Mouse (Mus musculus) midbrain, embryonic 11.5 days (tissue): Measurements from ENCODE around the gene Ppp1r15b. TPM values are rescaled to one million over a fixed set of nuclear protein-coding genes. Genes with fewer than 3 reads are reported as not detected.

Experiments used
- ATAC-seq: fragments of 200-750 bp; cut with Nextera tagmentation; 2 replicates; pipeline ENCODE4 v1.8.0; 2017; ENCODE audit warnings: moderate TSS enrichment, moderate library complexity; ENCODE audit not compliant: low FRiP score
- DNase-seq: peaks from one replicate; pipeline ENCODE4 v3.0.0; 2015; ENCODE audit warnings: low spot score; ENCODE audit errors: missing footprints
- H3K27ac ChIP-seq: fragments of 300-500 bp; sonication (generic); 2 replicates; pipeline ENCODE4 v1.5.1; 2014; ENCODE audit warnings: low read depth, low read length
- H3K27me3 ChIP-seq: fragments of 300-500 bp; sonication (generic); 2 replicates; pipeline ENCODE4 v1.6.1; 2014; ENCODE audit warnings: mild to moderate bottlenecking, low read length, moderate library complexity, mixed read lengths; ENCODE audit not compliant: control insufficient read depth, insufficient read depth
- H3K36me3 ChIP-seq: fragments of 300-500 bp; sonication (generic); 2 replicates; pipeline ENCODE4 v1.6.1; 2014; ENCODE audit warnings: mild to moderate bottlenecking, low read length, moderate library complexity, mixed read lengths; ENCODE audit not compliant: control insufficient read depth, insufficient read depth
- H3K4me1 ChIP-seq: fragments of 300-500 bp; sonication (generic); 2 replicates; pipeline ENCODE4 v1.6.1; 2014; ENCODE audit warnings: low read length; ENCODE audit not compliant: control insufficient read depth, insufficient read depth
- H3K4me2 ChIP-seq: fragments of 300-500 bp; sonication (generic); 2 replicates; pipeline ENCODE4 v1.6.1; 2014; ENCODE audit warnings: mild to moderate bottlenecking, moderate library complexity
- H3K4me3 ChIP-seq: fragments of 300-500 bp; sonication (generic); 2 replicates; pipeline ENCODE4 v1.5.1; 2014; ENCODE audit warnings: low read depth, low read length
- H3K9ac ChIP-seq: fragments of 300-500 bp; sonication (generic); 2 replicates; pipeline ENCODE4 v1.6.1; 2014; ENCODE audit warnings: low read length
- H3K9me3 ChIP-seq: fragments of 300-500 bp; sonication (generic); 2 replicates; pipeline ENCODE4 v1.6.1; 2016; ENCODE audit warnings: low read length; ENCODE audit not compliant: control insufficient read depth
- WGBS: fragments of 180-500 bp; shearing (Covaris S2); extraction: QIAGEN DNeasy Blood & Tissue Kit; methylation state at CpG from one replicate; pipeline ENCODE4 v1.1.7; 2014; 5-methylcytosine and 5-hydroxymethylcytosine counted together
- polyA plus RNA-seq: library from polyadenylated mRNA; unstranded; fragments of >200 nt; fragmentation: Nextera tagmentation; extraction: Ambion mirVana; gene quantifications from 2 replicates; pipeline ENCODE4 v1.2.1, GENCODE M21; 2014

Gene Ppp1r15b
- polyA plus RNA-seq, 1 experiment from 2014 or later = 49.5 TPM

- no peaks in the 10 kb centered on the region for H3K27me3 ChIP-seq
- WGBS = 89% methylated on average over 4 of the region's 4 CpGs
Measured at GRCm38 (mm10) chr1:133089415-133089814, 41.5 kb upstream of the Ppp1r15b start.

GRCm38 (mm10) chr1:133090641-133091040 is 40.3 kb upstream of the Ppp1r15b start:
- H3K9ac ChIP-seq = no peak overlapping the region
- WGBS = 81% methylated on average over 6 of the region's 6 CpGs
- no peak for DNase-seq

More at GRCm38 (mm10) chr1:133089415-133089814, 41.5 kb upstream of the Ppp1r15b start:
- Histone ChIP-seq H3K4me2 (no peak overlapping the region), H3K36me3 (peaks cover 29% of the 10 kb centered on the region), H3K4me3 (no peak overlapping the region), H3K4me1 (peaks cover 3% of the 10 kb centered on the region), H3K9me3 (no peaks in the 10 kb centered on the region), H3K27ac (no peak overlapping the region), H3K9ac (no peak overlapping the region)
- ATAC-seq (no peak), DNase-seq (no peak)

GRCm38 (mm10) chr1:133091483-133091882 is 39.5 kb upstream of the Ppp1r15b start:
- Histone ChIP-seq H3K36me3 (peaks cover 34% of the 10 kb centered on the region), H3K9me3 (no peaks in the 10 kb centered on the region), H3K27ac (no peak overlapping the region), H3K27me3 (no peaks in the 10 kb centered on the region), H3K4me3 (no peak overlapping the region), H3K4me2 (no peak overlapping the region), H3K9ac (no peak overlapping the region), H3K4me1 (peaks cover 3% of the 10 kb centered on the region; the same call in 1 of the 2 replicates)
- WGBS = 91% methylated on average over 8 of the region's 8 CpGs
- ATAC-seq = no peak
- DNase-seq = no peak

More at GRCm38 (mm10) chr1:133090641-133091040, 40.3 kb upstream of the Ppp1r15b start:
- Histone ChIP-seq H3K27me3 (no peaks in the 10 kb centered on the region), H3K9me3 (no peaks in the 10 kb centered on the region), H3K4me3 (no peak overlapping the region), H3K4me1 (peaks cover 3% of the 10 kb centered on the region; the same call in 1 of the 2 replicates), H3K4me2 (no peak overlapping the region), H3K36me3 (peaks cover 34% of the 10 kb centered on the region), H3K27ac (no peak overlapping the region)
- ATAC-seq = no peak

- DNase-seq = no peak
- Histone ChIP-seq H3K9ac (no peak overlapping the region), H3K9me3 (no peaks in the 10 kb centered on the region), H3K27me3 (no peaks in the 10 kb centered on the region), H3K4me1 (no peaks in the 10 kb centered on the region), H3K4me2 (no peak overlapping the region), H3K27ac (no peak overlapping the region), H3K36me3 (peaks cover 38% of the 10 kb centered on the region), H3K4me3 (no peak overlapping the region)
- no peak for ATAC-seq
- WGBS = 93% methylated on average over 7 of the region's 7 CpGs
Measured at GRCm38 (mm10) chr1:133093719-133094118, 37.2 kb upstream of the Ppp1r15b start.

- peak; percentile 62; the same call in 1 of the 2 replicates for ATAC-seq
- Histone ChIP-seq H3K27ac (no peak overlapping the region), H3K27me3 (no peaks in the 10 kb centered on the region), H3K9ac (no peak overlapping the region), H3K9me3 (no peaks in the 10 kb centered on the region), H3K4me3 (no peak overlapping the region), H3K4me2 (no peak overlapping the region), H3K36me3 (peaks cover 28% of the 10 kb centered on the region), H3K4me1 (no peaks in the 10 kb centered on the region)
- WGBS = 44% methylated on average over 17 of the region's 17 CpGs
- DNase-seq = peak; percentile 95
Measured at GRCm38 (mm10) chr1:133100980-133101798, 29.8 kb upstream of the Ppp1r15b start.

- 86% methylated on average over 5 of the region's 5 CpGs for WGBS
- Histone ChIP-seq H3K4me1 (no peaks in the 10 kb centered on the region), H3K9ac (no peak overlapping the region), H3K27me3 (no peaks in the 10 kb centered on the region), H3K36me3 (peaks cover 28% of the 10 kb centered on the region), H3K4me2 (no peak overlapping the region), H3K27ac (no peak overlapping the region), H3K9me3 (no peaks in the 10 kb centered on the region), H3K4me3 (no peak overlapping the region)
- no peak for ATAC-seq
- no peak for DNase-seq
Measured at GRCm38 (mm10) chr1:133102108-133102507, 28.8 kb upstream of the Ppp1r15b start.

- Histone ChIP-seq H3K36me3 (peaks cover 28% of the 10 kb centered on the region), H3K9me3 (no peaks in the 10 kb centered on the region), H3K4me1 (no peaks in the 10 kb centered on the region), H3K4me3 (no peak overlapping the region), H3K4me2 (no peak overlapping the region), H3K27me3 (no peaks in the 10 kb centered on the region), H3K9ac (no peak overlapping the region), H3K27ac (no peak overlapping the region)
- ATAC-seq = no peak
- no peak for DNase-seq
- WGBS = 96% methylated on average over 7 of the region's 7 CpGs
Measured at GRCm38 (mm10) chr1:133103315-133103714, 27.6 kb upstream of the Ppp1r15b start.

- DNase-seq = no peak
- peaks cover 23% of the 10 kb centered on the region for H3K36me3 ChIP-seq
- H3K27me3 ChIP-seq = no peaks in the 10 kb centered on the region
- H3K4me1 ChIP-seq = no peaks in the 10 kb centered on the region
- H3K4me2 ChIP-seq = no peak overlapping the region
- ATAC-seq = no peak
- H3K27ac ChIP-seq = no peak overlapping the region
- no peak overlapping the region for H3K4me3 ChIP-seq
- no peaks in the 10 kb centered on the region for H3K9me3 ChIP-seq
- WGBS = 95% methylated on average over 6 of the region's 6 CpGs
- no peak overlapping the region for H3K9ac ChIP-seq
Measured at GRCm38 (mm10) chr1:133103871-133104270, 27.1 kb upstream of the Ppp1r15b start.

- H3K4me3 ChIP-seq = no peak overlapping the region
- no peak overlapping the region for H3K9ac ChIP-seq
- no peaks in the 10 kb centered on the region for H3K4me1 ChIP-seq
- no peaks in the 10 kb centered on the region for H3K36me3 ChIP-seq
- no peak overlapping the region for H3K4me2 ChIP-seq
- ATAC-seq (no peak), DNase-seq (no peak)
- 93% methylated on average over 4 of the region's 4 CpGs for whole genome bisulfite sequencing
- no peaks in the 10 kb centered on the region for H3K9me3 ChIP-seq
- no peak overlapping the region for H3K27ac ChIP-seq
- no peaks in the 10 kb centered on the region for H3K27me3 ChIP-seq
Measured at GRCm38 (mm10) chr1:133116108-133116507, 14.8 kb upstream of the Ppp1r15b start.
